Mouse (Mus musculus): Measurements from ENCODE around the gene Dnmt3b.

The Dnmt3b gene

GRCm38 (mm10) chr2:153649298-153650013, at the start of gene Dnmt3b:
Gene Dnmt3b, plus strand, starts transcription at chr2:153649450.
- peak; percentile 71 to 75 for DNase-seq

- no peak for DNase-seq
Measured at GRCm38 (mm10) chr2:153600021-153600666, 49.1 kb upstream of the Dnmt3b start.

GRCm38 (mm10) chr2:153600667-153601648, 48.3 kb upstream of the Dnmt3b start:
- no peak for DNase-seq

- DNase-seq, result no peak
Measured at GRCm38 (mm10) chr2:153603724-153604123, 45.5 kb upstream of the Dnmt3b start.

- peak; percentile 60 to 63 for DNase-seq
Measured at GRCm38 (mm10) chr2:153606421-153606820, 42.8 kb upstream of the Dnmt3b start.

- DNase-seq, result peak; percentile 43 to 50
Measured at GRCm38 (mm10) chr2:153607870-153608515, 41.3 kb upstream of the Dnmt3b start.

- no peak for DNase-seq
Measured at GRCm38 (mm10) chr2:153609058-153609457, 40.2 kb upstream of the Dnmt3b start.

GRCm38 (mm10) chr2:153609548-153609947, 39.7 kb upstream of the Dnmt3b start:
- peak; percentile 77 to 81 for DNase-seq

GRCm38 (mm10) chr2:153610426-153611240, 38.6 kb upstream of the Dnmt3b start:
- no peak for DNase-seq

- no peak for DNase-seq
Measured at GRCm38 (mm10) chr2:153611241-153611630, 38.0 kb upstream of the Dnmt3b start.

GRCm38 (mm10) chr2:153611743-153612142, 37.5 kb upstream of the Dnmt3b start:
- DNase-seq, result no peak

GRCm38 (mm10) chr2:153612594-153613281, 36.5 kb upstream of the Dnmt3b start:
- no peak for DNase-seq

- no peak for DNase-seq
Measured at GRCm38 (mm10) chr2:153616893-153617292, 32.4 kb upstream of the Dnmt3b start.

GRCm38 (mm10) chr2:153618439-153618838, 30.8 kb upstream of the Dnmt3b start:
- no peak for DNase-seq

- DNase-seq, result no peak
Measured at GRCm38 (mm10) chr2:153618889-153619288, 30.4 kb upstream of the Dnmt3b start.

GRCm38 (mm10) chr2:153622449-153622848, 26.8 kb upstream of the Dnmt3b start:
- no peak for DNase-seq

GRCm38 (mm10) chr2:153630950-153631349, 18.3 kb upstream of the Dnmt3b start:
- DNase-seq, result no peak

- peak; percentile 89 to 91 for DNase-seq
Measured at GRCm38 (mm10) chr2:153631976-153632870, 17.0 kb upstream of the Dnmt3b start, which contains the start of gene Commd7. Gene Commd7, minus strand, starts transcription at chr2:153632781.

GRCm38 (mm10) chr2:153632871-153633226, 16.4 kb upstream of the Dnmt3b start:
- DNase-seq, result no peak

GRCm38 (mm10) chr2:153633259-153633658, 16.0 kb upstream of the Dnmt3b start:
- DNase-seq, result no peak
